Mouse (Mus musculus): ENCODE measurements around the gene Fam120a.

The Fam120a gene

GRCm38 (mm10) chr13:48853475-48853874 lies 114.3 kb downstream of the Fam120a start:
- no peak for DNase-seq (ENCODE audit: low spot score)

DNA sequence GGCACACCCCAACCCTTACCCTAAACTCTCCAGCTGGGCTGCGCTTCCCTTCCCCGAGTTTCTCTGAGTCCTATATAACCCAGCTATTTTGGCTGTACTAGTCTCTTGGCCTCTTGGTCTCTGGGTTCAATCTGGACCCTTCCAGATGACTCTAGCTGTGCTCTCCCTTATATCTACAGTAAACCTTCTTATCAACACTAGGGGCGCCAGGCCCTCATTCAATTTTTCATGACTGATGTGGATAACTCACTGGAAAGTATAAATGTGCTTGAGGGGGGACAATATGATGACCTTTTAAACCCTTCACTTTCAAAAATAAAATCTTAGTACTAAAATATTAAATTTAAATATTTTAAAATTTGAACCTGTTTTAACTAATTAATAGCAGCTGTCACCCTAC lies 115.0 kb downstream of the Fam120a start:
- no peak for DNase-seq (ENCODE audit: low spot score)

GRCm38 (mm10) chr13:48851719-48852118 lies 116.1 kb downstream of the Fam120a start:
- no peak for DNase-seq (ENCODE audit: low spot score)

- DNase-seq (ENCODE audit: low spot score) = no peak
Measured at GRCm38 (mm10) chr13:48850771-48851170, 117.0 kb downstream of the Fam120a start.

DNA sequence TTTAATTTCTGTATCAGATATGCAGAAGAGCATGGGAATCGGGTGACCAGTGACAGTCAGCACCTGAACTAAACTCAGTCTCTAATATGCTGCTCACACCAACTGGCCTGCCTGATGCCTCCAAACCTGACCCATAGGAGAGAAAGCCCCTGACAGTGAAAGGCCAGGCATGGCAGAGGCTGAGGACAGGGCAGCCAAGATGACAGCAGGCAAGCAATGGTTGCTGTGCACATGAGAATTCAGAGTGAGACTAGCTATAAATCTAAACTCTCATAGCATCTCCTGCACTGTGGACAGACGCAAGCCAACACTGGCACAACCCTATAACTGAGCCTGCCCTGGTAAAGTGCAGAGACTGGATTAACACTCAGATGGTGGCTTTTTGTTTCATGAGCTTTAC lies 117.5 kb downstream of the Fam120a start:
- DNase-seq (ENCODE audit: low spot score) = no peak

- DNase-seq (ENCODE audit: low spot score) = no peak
Measured at GRCm38 (mm10) chr13:48849155-48849554, 118.7 kb downstream of the Fam120a start.

- no peak for DNase-seq (ENCODE audit: low spot score)
Measured at GRCm38 (mm10) chr13:48845308-48845707, 122.5 kb downstream of the Fam120a start.

GRCm38 (mm10) chr13:48843530-48843929 lies 124.3 kb downstream of the Fam120a start:
- no peak for DNase-seq (ENCODE audit: low spot score)

- DNase-seq (ENCODE audit: low spot score) = no peak
Measured at GRCm38 (mm10) chr13:48841905-48842592, 125.8 kb downstream of the Fam120a start.

DNA sequence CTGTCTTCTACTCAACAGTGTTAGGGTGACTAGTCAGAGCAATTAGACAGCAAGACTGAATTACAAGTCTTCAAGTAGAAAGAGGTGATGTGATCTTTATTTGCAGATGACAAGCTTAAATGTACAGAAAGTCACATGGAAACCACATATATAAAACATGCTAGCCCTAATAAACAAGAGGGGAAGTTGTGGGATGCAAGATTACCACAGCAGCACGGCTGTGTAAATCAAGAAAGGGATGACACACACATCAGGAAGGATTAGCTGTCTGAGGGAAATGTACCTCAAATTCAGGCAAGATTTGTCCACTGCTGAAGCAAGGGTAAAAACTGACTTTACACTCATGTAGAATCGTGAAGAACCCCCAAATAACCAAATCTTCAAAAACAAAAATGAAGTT lies 129.5 kb downstream of the Fam120a start:
- no peak for DNase-seq (ENCODE audit: low spot score)

GRCm38 (mm10) chr13:48837537-48837936 lies 130.3 kb downstream of the Fam120a start:
- no peak for DNase-seq (ENCODE audit: low spot score)

DNA sequence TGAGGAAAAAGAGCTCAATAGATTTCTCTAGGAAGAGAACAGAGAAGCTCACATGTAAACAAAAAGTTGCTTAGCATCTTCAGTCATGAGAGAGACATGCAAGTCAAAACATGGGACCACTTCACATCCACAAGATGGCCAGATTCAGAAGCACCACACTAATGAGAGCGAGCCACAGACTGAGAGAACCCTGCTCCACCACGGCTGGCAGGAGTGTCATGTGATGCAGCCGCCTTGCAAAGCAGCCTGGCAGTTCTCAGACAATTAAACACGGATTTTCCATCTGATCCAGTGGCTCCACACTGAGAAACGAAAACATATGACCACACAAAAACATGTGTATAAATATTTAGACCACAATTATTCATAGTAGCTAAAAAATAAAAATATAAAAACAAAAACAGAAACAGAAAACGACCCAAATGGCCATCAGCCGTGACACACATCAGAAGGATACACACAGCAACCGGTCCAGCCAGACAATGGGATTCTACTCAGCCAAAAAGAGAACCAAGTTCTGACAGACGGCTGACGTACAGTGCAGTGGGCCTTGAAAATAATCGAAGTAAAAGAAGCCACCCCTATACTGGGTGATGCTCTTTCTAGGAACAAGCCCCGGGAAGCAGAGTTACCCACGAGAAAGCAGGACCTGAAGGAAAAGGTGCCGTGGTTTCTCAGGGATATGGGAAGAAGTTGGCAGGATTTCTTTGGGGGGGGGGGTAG lies 137.1 kb downstream of the Fam120a start:
- DNase-seq (ENCODE audit: low spot score) = no peak

DNA sequence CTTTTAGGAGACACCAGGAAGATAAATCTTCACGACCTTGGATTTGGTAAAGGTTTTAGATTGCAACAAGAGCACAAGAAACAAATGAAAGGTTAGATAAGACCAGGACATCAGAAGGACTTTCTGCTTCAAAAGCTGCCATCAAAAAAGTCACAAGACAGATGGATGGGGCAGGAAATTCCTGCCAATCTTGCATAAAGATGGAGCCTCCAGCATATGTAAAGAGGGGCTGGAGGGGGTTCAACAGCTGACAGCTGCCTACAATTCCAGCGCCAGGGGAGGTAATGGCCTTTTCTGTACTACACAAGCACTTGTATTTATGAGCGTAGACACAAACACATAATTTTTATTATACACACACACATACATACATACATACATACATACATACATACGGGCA lies 138.0 kb downstream of the Fam120a start:
- DNase-seq (ENCODE audit: low spot score) = no peak
